Mouse (Mus musculus) forebrain, embryonic 15.5 days (tissue): ENCODE results near the gene Ccdc84. TPM values are rescaled to one million over a fixed set of nuclear protein-coding genes. Genes with fewer than 3 reads are reported as not detected.
"Not testable (repeated sequence)": the region's sequence is repeated elsewhere in the genome, so short reads cannot be mapped to it uniquely, and the experiment has no call there.

ENCODE experiments used
- ATAC-seq: fragments of 200-750 bp; cut with Nextera tagmentation; replicated peaks from 2 replicates; pipeline ENCODE4 v1.8.0; 2017; ENCODE audit warnings: mild to moderate bottlenecking, moderate TSS enrichment, moderate library complexity
- H3K27ac ChIP-seq: fragments of 300-500 bp; sonication (generic); replicated peaks from 2 replicates; pipeline ENCODE4 v1.5.1; 2015; ENCODE audit warnings: mild to moderate bottlenecking, inconsistent platforms
- H3K27me3 ChIP-seq: fragments of 300-500 bp; sonication (generic); 2 replicates; pipeline ENCODE4 v1.6.1; 2015; ENCODE audit warnings: inconsistent platforms
- H3K36me3 ChIP-seq: fragments of 300-500 bp; sonication (generic); 2 replicates; pipeline ENCODE4 v1.6.1; 2015; ENCODE audit warnings: mild to moderate bottlenecking, inconsistent platforms
- H3K4me1 ChIP-seq: fragments of 300-500 bp; sonication (generic); 2 replicates; pipeline ENCODE4 v1.6.1; 2015; ENCODE audit warnings: inconsistent platforms
- H3K4me2 ChIP-seq: fragments of 300-500 bp; sonication (generic); replicated peaks from 2 replicates; pipeline ENCODE4 v1.6.1; 2015; ENCODE audit warnings: mild to moderate bottlenecking, inconsistent platforms
- H3K4me3 ChIP-seq: fragments of 300-500 bp; sonication (generic); 2 replicates; pipeline ENCODE4 v1.5.1; 2015; ENCODE audit warnings: mild to moderate bottlenecking, inconsistent platforms
- H3K9ac ChIP-seq: fragments of 300-500 bp; sonication (generic); replicated peaks from 2 replicates; pipeline ENCODE4 v1.6.1; 2015; ENCODE audit warnings: mild to moderate bottlenecking, inconsistent platforms
- H3K9me3 ChIP-seq: fragments of 300-500 bp; sonication (generic); 2 replicates; pipeline ENCODE4 v1.6.1; 2016; ENCODE audit warnings: inconsistent platforms
- WGBS: fragments of 180-500 bp; shearing (Covaris S2); methylation state at CpG from one replicate; pipeline ENCODE4 v1.1.7; 2015; ENCODE audit warnings: mixed read lengths; 5-methylcytosine and 5-hydroxymethylcytosine counted together
- polyA plus RNA-seq: library from polyadenylated mRNA; unstranded; fragments of >200 nt; fragmentation: Nextera tagmentation; extraction: Ambion mirVana; gene quantifications from 2 replicates; pipeline ENCODE4 v1.2.1, GENCODE M21; 2015

The Ccdc84 gene
- polyA plus RNA-seq, 1 experiment from 2014 or later, result 34.6 TPM

DNA sequence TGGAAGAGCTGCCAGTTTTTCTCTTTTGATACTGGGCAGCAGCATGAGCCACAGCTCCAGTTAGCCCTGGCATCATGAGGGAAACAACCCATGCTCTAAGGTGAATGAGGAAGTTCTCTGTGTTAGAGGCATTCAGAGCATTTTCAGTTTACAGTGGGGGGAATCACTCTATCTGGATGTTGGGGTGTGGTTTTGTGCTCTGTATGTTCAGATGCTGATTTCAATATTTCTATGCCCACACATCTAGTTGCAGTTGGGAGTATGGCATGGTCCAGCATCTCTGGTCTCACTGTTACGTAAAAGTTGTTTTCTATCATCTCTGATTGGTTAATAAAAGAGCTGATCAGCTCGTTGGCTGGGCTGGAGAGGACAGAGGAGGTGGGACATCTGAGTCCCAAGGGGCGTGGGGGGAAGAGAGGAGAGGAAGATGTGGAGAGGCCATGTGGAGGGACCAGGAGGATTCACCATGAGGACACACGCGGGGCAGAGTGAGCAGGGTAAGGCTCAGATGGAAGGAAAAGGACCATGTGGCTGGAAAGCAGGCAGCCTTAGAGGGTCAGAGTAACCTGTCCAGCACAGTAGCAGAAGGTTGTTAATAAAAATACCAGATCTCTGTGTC is 2.0 kb upstream of the Ccdc84 start:
- H3K4me3 ChIP-seq, result no peak overlapping the region
- H3K4me1 ChIP-seq, result peaks cover 12% of the 10 kb centered on the region
- H3K27ac ChIP-seq, result no peak overlapping the region
- no peaks in the 10 kb centered on the region for H3K9me3 ChIP-seq
- no peak overlapping the region for H3K4me2 ChIP-seq
- no peak for ATAC-seq
- H3K36me3 ChIP-seq, result peaks cover 3% of the 10 kb centered on the region; the same call in 1 of the 2 replicates
- H3K27me3 ChIP-seq, result no peaks in the 10 kb centered on the region
- H3K9ac ChIP-seq, result no peak overlapping the region
- WGBS, result 81% methylated on average over 5 of the region's 5 CpGs

DNA sequence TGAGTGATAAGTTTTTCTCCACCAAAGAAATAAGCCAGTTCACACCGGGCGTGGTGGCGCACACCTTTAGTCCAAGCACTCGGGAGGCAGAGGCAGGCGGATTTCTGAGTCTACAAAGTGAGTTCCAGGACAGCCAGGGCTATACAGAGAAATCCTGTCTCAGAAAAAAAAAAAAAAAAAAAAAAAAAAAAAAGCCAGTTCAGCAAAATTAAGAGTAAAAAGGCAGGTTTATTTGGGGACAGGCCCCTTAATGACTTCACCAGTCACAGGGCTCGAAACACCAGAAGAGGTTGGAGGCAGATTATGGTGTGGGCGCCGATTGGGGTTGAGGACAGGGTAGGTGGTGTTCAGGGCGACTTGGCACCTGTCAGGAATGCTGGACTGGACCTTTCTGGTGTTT is 1.4 kb upstream of the Ccdc84 start:
- H3K9me3 ChIP-seq, ATAC-seq, H3K36me3 ChIP-seq, H3K27me3 ChIP-seq, H3K4me3 ChIP-seq, H3K27ac ChIP-seq, H3K4me2 ChIP-seq, H3K9ac ChIP-seq: not testable (repeated sequence)
- H3K4me1 ChIP-seq, result peaks cover 12% of the 10 kb centered on the region
- WGBS, result 95% methylated on average over 9 of the region's 9 CpGs

DNA sequence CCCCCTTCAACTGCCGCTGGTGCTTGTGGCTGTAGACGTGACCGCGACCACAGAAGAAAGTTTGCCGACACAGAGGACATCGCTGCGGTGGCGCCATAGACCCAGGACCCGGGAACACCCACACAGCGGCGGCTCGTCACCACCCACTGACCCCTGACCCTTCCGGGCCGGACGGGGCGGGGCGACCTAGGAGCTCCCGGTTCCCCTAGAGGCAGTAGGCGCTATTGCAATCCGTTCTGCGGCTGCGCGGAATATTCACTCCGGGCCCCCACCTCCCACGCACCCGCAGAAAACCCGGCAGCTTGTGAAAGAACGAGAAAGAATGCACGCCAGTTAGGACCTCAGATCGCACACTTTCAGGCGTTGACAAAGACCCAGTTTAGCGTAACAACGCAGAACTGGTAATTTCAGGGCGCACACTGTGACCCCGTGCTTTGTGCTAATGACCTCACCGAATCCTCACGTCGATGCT is 441 bp downstream of the Ccdc84 start:
- under 1% methylated on average over 38 of the region's 38 CpGs for WGBS
- no peaks in the 10 kb centered on the region for H3K9me3 ChIP-seq
- H3K4me2 ChIP-seq, result peak overlapping the region; percentile 74
- peak overlapping the region; percentile 65 for H3K4me3 ChIP-seq
- H3K4me1 ChIP-seq, result peaks cover 12% of the 10 kb centered on the region
- no peaks in the 10 kb centered on the region for H3K27me3 ChIP-seq
- peak; percentile 90 for ATAC-seq
- peak overlapping the region; percentile 87 for H3K27ac ChIP-seq
- peaks cover 11% of the 10 kb centered on the region for H3K36me3 ChIP-seq
- peak overlapping the region; percentile 74 for H3K9ac ChIP-seq

DNA sequence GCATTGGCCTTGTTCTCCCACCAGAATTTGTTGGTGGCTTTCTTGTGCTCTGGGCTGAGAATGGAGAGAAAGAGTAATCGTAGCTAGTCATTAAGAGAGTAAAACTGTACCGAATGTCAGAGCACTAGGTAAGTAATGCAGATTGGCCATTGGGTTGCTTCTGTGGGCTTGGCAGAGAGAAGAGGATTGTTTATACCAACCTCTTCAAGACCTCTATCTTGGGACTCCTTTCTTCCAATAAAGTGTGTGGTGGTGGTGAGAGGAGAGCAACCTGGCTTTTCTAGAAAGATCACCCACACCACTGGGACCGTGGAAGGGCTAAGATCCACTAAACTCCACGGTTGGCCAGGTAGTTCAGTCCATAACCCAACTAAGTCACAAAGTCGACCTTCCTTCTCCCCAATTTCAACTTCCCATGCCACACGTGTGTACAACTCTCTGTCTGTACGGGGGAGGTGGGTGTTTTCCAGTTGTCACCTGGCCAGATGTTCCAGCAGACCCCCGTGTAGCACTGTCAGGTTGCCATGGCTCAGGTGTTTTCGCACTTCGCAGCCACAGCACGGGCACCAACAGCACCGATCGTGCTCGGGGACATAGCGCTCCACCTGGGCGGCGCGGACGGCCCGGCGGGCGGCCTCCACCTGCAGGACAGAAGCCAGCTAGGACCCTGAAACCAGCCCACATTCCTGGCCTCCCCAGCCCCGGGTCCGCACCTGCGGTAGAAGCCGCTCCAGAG is 1.0 kb downstream of the Ccdc84 start:
- H3K36me3 ChIP-seq, result peaks cover 17% of the 10 kb centered on the region
- H3K4me2 ChIP-seq, result peak overlapping the region; percentile 74
- 7% methylated on average over 26 of the region's 26 CpGs for WGBS
- peak; percentile 65; the same call in 1 of the 2 replicates for ATAC-seq
- peak overlapping the region; percentile 74 for H3K9ac ChIP-seq
- peaks cover 12% of the 10 kb centered on the region for H3K4me1 ChIP-seq
- H3K4me3 ChIP-seq, result peak overlapping the region; percentile 65
- no peaks in the 10 kb centered on the region for H3K27me3 ChIP-seq
- peak overlapping the region; percentile 87 for H3K27ac ChIP-seq
- H3K9me3 ChIP-seq, result no peaks in the 10 kb centered on the region

DNA sequence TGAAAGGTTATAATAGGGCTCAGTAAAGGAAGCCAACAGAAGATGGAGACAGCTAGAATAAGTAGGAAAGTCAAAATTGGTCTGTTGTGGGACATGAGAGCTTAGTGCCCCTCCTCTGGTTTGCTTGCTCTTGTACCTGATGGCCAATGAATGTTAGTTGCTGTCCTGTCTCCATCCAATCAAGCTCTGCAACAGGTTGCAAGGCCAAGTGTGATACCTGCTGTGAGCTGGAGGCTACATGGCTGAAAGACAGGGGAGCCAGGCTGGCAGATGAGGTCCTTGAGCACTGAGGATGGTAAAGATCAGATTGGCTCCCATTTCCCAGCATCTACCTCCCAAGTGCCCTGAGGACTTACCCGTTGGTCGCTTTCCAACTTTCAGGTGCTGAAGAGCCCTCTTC is 5.6 kb downstream of the Ccdc84 start:
- Histone ChIP-seq H3K4me1 (peaks cover 23% of the 10 kb centered on the region), H3K27ac (no peak overlapping the region), H3K4me3 (no peak overlapping the region), H3K4me2 (no peak overlapping the region), H3K27me3 (no peaks in the 10 kb centered on the region), H3K9ac (no peak overlapping the region), H3K36me3 (peaks cover 53% of the 10 kb centered on the region), H3K9me3 (no peaks in the 10 kb centered on the region)
- ATAC-seq, result no peak
- 83% methylated on average over 2 of the region's 2 CpGs for WGBS

DNA sequence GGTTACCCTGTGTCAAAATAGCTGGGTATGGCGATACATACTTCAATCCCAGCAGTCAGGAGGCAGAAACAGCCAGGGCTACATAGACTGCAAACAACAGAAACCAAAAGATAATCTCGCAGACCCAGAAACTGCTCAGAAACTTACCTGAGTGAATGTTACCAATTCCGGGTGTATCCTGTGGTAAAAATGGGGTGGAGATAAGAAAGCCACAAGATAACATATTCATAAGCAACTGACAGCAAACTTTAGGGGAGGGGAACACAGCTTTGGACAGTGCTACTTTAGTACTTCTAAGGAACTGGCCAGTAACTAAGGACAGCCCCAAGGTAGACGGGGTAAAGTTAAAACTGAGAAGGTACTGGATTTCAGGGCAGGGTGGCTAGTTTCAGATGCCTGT is 6.1 kb downstream of the Ccdc84 start:
- peaks cover 53% of the 10 kb centered on the region for H3K36me3 ChIP-seq
- 87% methylated on average over 4 of the region's 4 CpGs for WGBS

DNA sequence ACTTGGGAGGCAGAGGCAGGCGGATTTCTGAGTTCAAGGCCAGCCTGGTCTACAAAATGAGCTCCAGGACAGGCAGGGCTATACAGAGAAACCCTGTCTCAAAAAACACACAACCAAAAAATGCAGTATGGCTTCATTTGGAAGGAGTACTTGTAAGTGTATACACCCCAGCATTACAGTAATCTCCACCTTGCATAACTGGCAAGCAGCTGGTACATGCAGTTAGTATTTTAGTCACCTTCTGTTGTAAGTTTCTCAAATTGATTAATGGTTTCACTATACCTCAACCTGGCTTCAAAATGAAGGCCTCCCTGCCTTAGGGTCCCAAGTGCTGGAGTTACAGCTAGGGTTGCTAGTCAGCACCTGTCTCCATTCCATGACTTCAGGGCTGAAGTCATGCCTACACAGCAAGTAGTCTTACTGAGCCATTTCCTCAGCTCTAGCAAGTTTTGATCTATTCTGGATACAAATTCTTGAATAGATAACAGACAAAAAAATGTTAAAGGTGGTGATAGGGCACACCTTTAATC is 6.7 kb downstream of the Ccdc84 start:
- Histone ChIP-seq H3K9me3 (no peaks in the 10 kb centered on the region), H3K27me3 (no peaks in the 10 kb centered on the region), H3K36me3 (peaks cover 53% of the 10 kb centered on the region), H3K9ac (no peak overlapping the region), H3K4me3 (no peak overlapping the region), H3K4me1 (peaks cover 16% of the 10 kb centered on the region), H3K27ac (no peak overlapping the region), H3K4me2 (no peak overlapping the region)
- 80% methylated on average over 1 of the region's 1 CpGs for WGBS
- ATAC-seq, result no peak

More for the DNA sequence above, 6.1 kb downstream of the Ccdc84 start:
- peaks cover 20% of the 10 kb centered on the region for H3K4me1 ChIP-seq
- no peak overlapping the region for H3K4me3 ChIP-seq
- no peaks in the 10 kb centered on the region for H3K27me3 ChIP-seq
- no peak overlapping the region for H3K27ac ChIP-seq
- no peak overlapping the region for H3K4me2 ChIP-seq
- no peak overlapping the region for H3K9ac ChIP-seq
- no peaks in the 10 kb centered on the region for H3K9me3 ChIP-seq
- ATAC-seq, result no peak

DNA sequence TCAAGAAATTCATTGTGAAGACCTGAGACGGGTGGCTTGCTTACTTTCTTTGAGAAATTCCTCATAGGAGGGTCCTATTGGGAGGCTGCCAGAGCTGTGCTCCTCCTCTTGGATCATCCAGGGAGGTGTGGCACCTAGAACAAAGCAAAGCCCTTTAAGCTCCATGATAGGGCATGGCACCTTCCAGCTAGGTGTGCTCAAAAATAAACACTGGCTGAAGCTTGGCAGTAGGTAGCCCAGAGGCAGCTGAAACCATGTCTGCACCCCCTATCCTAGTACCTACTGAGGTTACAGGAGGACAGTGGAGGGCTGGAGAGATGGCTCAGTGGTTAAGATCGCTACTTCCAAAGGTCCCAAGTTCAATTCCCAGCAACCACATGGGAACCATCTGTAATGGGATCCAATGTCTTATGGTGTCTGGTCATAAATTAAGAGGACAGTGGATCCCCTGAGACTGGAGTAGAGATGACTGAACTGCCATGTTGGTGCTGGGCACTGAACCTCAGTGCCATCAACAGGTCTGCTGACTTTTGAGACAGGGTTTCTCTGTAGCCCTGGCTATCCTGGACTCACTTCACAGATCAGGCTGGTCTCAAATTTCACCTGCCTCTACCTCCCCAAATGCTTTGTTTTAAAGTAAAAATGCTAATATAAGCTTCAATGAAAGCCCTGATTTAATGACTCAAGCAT is 7.6 kb downstream of the Ccdc84 start:
- Histone ChIP-seq H3K9me3 (no peaks in the 10 kb centered on the region), H3K4me1 (peaks cover 18% of the 10 kb centered on the region), H3K4me3 (no peak overlapping the region), H3K4me2 (no peak overlapping the region), H3K36me3 (peaks cover 53% of the 10 kb centered on the region), H3K27me3 (no peaks in the 10 kb centered on the region), H3K27ac (no peak overlapping the region), H3K9ac (no peak overlapping the region)
- no peak for ATAC-seq
- WGBS, result 79% methylated on average over 2 of the region's 2 CpGs

DNA sequence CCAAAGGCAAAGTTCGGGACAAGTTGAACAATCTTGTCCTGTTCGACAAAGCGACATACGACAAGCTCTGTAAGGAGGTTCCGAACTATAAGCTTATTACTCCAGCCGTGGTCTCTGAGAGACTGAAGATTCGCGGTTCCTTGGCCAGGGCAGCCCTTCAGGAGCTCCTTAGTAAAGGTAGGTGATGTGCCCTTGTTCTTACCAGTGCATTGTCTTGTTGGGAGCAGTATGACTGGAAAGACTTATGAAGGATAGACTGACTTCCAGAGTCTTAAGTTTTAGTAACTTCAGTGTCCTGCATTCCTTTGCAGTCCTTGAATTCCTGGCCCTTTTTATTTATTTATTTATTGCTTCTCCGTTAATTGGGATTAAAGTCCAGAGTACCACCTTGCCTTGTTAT is 9.7 kb downstream of the Ccdc84 start:
- peaks cover 26% of the 10 kb centered on the region for H3K4me1 ChIP-seq
- not testable (repeated sequence) for H3K27me3 ChIP-seq, ATAC-seq, H3K9me3 ChIP-seq, H3K27ac ChIP-seq, H3K9ac ChIP-seq
- WGBS, result 80% methylated on average over 9 of the region's 9 CpGs
- peaks cover 68% of the 10 kb centered on the region for H3K36me3 ChIP-seq
- H3K4me2 ChIP-seq, result peak overlapping the region; percentile 68
- peak overlapping the region; percentile 83 for H3K4me3 ChIP-seq

DNA sequence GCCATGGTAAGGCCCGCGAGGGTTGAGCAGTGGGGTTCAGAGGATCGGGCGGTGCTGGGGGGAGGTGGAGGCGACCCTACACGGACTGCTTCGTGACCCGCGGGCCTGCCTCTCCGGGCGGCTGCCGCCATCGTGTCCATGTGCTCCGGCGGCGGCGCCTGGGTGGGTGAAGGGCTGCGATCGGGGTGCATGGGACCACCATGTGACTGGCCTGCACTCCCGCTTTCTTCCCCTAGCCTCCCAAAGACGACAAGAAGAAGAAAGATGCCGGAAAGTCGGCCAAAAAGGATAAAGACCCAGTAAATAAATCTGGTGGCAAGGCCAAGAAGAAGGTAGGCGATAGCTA is 10.6 kb downstream of the Ccdc84 start:
- Histone ChIP-seq H3K4me3 (peak overlapping the region; percentile 83), H3K27ac (peak overlapping the region; percentile 98), H3K9me3 (no peaks in the 10 kb centered on the region), H3K27me3 (no peaks in the 10 kb centered on the region), H3K4me1 (peaks cover 26% of the 10 kb centered on the region), H3K4me2 (peak overlapping the region; percentile 68), H3K9ac (peak overlapping the region; percentile 86), H3K36me3 (peaks cover 69% of the 10 kb centered on the region)
- under 1% methylated on average over 24 of the region's 24 CpGs for WGBS
- no peak for ATAC-seq

DNA sequence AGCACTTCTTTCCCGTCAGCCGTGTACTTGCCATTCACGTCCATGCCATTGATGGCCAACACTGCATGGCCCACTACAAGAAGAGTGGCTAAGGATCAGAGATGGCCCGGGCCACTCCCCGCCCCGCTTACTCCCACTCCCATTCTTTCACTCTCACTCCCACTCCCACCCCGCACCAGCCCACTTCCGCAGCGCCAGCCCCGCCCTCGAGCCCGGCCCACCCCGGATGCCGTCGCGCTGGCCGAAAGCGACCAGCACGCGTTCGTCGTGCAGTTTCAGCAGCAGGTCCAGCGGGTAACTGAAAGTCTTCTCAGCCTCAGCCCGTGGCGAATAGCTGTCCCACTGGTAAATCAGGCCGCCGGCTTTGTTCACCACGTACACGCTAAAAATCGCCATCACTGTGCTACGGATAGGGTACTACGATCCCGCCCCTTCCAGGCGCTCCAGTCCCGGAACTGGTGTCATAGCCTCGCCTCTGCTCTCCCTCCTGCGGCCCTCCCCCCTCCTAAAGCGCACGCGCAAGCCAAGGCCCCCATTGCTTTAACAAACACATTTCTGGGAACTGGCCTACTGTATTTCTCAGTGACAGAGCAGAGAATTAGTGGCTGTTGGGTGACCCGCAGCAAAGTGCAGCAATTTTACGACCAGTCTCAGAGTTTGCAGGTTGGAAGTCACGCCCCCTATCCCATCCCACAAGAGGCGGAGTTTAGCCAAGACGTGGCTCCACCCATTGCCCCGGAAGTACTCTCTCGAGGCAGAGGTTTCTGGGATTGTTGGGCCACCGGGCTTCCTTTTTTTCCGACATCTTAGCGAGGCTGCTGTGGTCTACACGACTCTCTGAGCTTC is 11.2 kb downstream of the Ccdc84 start, which contains the start of the genes Rps25 and Trappc4:
Gene Rps25 (plus strand): TSS at position 234 of the 846 bp plus-strand sequence.
Gene Trappc4 (minus strand): TSS at position 695 of the 846 bp plus-strand sequence.
- Histone ChIP-seq H3K9me3 (no peaks in the 10 kb centered on the region), H3K9ac (peak within 1 kb of the TSS; percentile 86), H3K4me2 (peak within 1 kb of the TSS; percentile 68), H3K4me1 (peaks cover 26% of the 10 kb centered on the region), H3K36me3 (peaks cover 69% of the 10 kb centered on the region), H3K27ac (peak within 1 kb of the TSS; percentile 98), H3K4me3 (peak within 1 kb of the TSS; percentile 83), H3K27me3 (no peaks in the 10 kb centered on the region)
- ATAC-seq, result peak; percentile 97
- under 1% methylated on average over 51 of the region's 51 CpGs for WGBS
